Mouse (Mus musculus): ENCODE measurements at regions not wholly inside any gene's neighbourhood (a gene's known extent, or its start where the extent isn't known, plus 50 kb on each side); places are given as distances from the start of the nearest gene placed in this dataset.

- no peak for TF ChIP-seq POLR2A (IDR thresholded peaks at IDR 0.05; ENCODE audit: borderline replicate concordance, extremely low read depth, insufficient read depth, insufficient read length)
- no peak overlapping the region for H3K27ac ChIP-seq (replicated peaks; ENCODE audit: low read depth, low read length)
- WGBS: 63% methylated on average over 2 of the region's 2 CpGs
- peaks cover 22% of the 10 kb centered on the region for H3K4me1 ChIP-seq (ENCODE audit: control insufficient read depth, insufficient read depth, low read length)
- no peaks in the 10 kb centered on the region for H3K27me3 ChIP-seq (ENCODE audit: control insufficient read depth, insufficient read depth, low read length)
- H3K9me3 ChIP-seq (ENCODE audit: control insufficient read depth, low read length): no peaks in the 10 kb centered on the region
- DNase-seq (ENCODE audit: low spot score): no peak
- no peak overlapping the region for H3K4me2 ChIP-seq (replicated peaks; ENCODE audit: low read depth, low read length, severe bottlenecking)
- H3K9ac ChIP-seq (ENCODE audit: low read depth, low read length, severe bottlenecking): no peak overlapping the region
- no peaks in the 10 kb centered on the region for H3K36me3 ChIP-seq (ENCODE audit: control insufficient read depth, insufficient read depth, low read length)
- H3K4me3 ChIP-seq (replicated peaks; ENCODE audit: low read length): no peak overlapping the region
- ATAC-seq (ENCODE audit: low FRiP score, low read depth): no peak
Measured at GRCm38 (mm10) chr16:78099842-78100241, 201.4 kb upstream of the Cxadr start.

- Histone ChIP-seq H3K4me1 (ENCODE audit: control insufficient read depth, insufficient read depth, low read length) (peaks cover 22% of the 10 kb centered on the region), H3K4me2 (replicated peaks; ENCODE audit: low read depth, low read length, severe bottlenecking) (no peak overlapping the region), H3K9ac (ENCODE audit: low read depth, low read length, severe bottlenecking) (no peak overlapping the region), H3K27me3 (ENCODE audit: control insufficient read depth, insufficient read depth, low read length) (no peaks in the 10 kb centered on the region), H3K27ac (replicated peaks; ENCODE audit: low read depth, low read length) (no peak overlapping the region), H3K36me3 (ENCODE audit: control insufficient read depth, insufficient read depth, low read length) (no peaks in the 10 kb centered on the region), H3K9me3 (ENCODE audit: control insufficient read depth, low read length) (no peaks in the 10 kb centered on the region), H3K4me3 (replicated peaks; ENCODE audit: low read length) (no peak overlapping the region)
- DNase-seq (ENCODE audit: low spot score) (peak; percentile 45), ATAC-seq (ENCODE audit: low FRiP score, low read depth) (no peak)
- 36% methylated on average over 6 of the region's 6 CpGs for WGBS
- no peak for TF ChIP-seq POLR2A (IDR thresholded peaks at IDR 0.05; ENCODE audit: borderline replicate concordance, extremely low read depth, insufficient read depth, insufficient read length)
Measured at GRCm38 (mm10) chr16:78099114-78099513, 202.2 kb upstream of the Cxadr start.

- H3K27ac ChIP-seq (replicated peaks; ENCODE audit: low read depth, low read length): no peak overlapping the region
- 81% methylated on average over 6 of the region's 6 CpGs for WGBS
- no peak for TF ChIP-seq POLR2A (IDR thresholded peaks at IDR 0.05; ENCODE audit: borderline replicate concordance, extremely low read depth, insufficient read depth, insufficient read length)
Measured at GRCm38 (mm10) chr16:78098555-78098954, 202.7 kb upstream of the Cxadr start.

GRCm38 (mm10) chr16:78096571-78096970, 204.7 kb upstream of the Cxadr start:
- Histone ChIP-seq H3K9me3 (ENCODE audit: control insufficient read depth, low read length) (no peaks in the 10 kb centered on the region), H3K4me1 (ENCODE audit: control insufficient read depth, insufficient read depth, low read length) (peaks cover 18% of the 10 kb centered on the region), H3K27me3 (ENCODE audit: control insufficient read depth, insufficient read depth, low read length) (no peaks in the 10 kb centered on the region), H3K4me2 (replicated peaks; ENCODE audit: low read depth, low read length, severe bottlenecking) (no peak overlapping the region), H3K9ac (ENCODE audit: low read depth, low read length, severe bottlenecking) (no peak overlapping the region), H3K4me3 (replicated peaks; ENCODE audit: low read length) (no peak overlapping the region), H3K36me3 (ENCODE audit: control insufficient read depth, insufficient read depth, low read length) (no peaks in the 10 kb centered on the region), H3K27ac (replicated peaks; ENCODE audit: low read depth, low read length) (no peak overlapping the region)
- DNase-seq (ENCODE audit: low spot score): no peak
- no peak for ATAC-seq (ENCODE audit: low FRiP score, low read depth)
- no peak for TF ChIP-seq POLR2A (IDR thresholded peaks at IDR 0.05; ENCODE audit: borderline replicate concordance, extremely low read depth, insufficient read depth, insufficient read length)
- 65% methylated on average over 1 of the region's 1 CpGs for WGBS

More at GRCm38 (mm10) chr16:78098555-78098954, 202.7 kb upstream of the Cxadr start:
- Histone ChIP-seq H3K9me3 (ENCODE audit: control insufficient read depth, low read length) (no peaks in the 10 kb centered on the region), H3K36me3 (ENCODE audit: control insufficient read depth, insufficient read depth, low read length) (no peaks in the 10 kb centered on the region), H3K4me3 (replicated peaks; ENCODE audit: low read length) (no peak overlapping the region), H3K27me3 (ENCODE audit: control insufficient read depth, insufficient read depth, low read length) (no peaks in the 10 kb centered on the region), H3K9ac (ENCODE audit: low read depth, low read length, severe bottlenecking) (no peak overlapping the region), H3K4me1 (ENCODE audit: control insufficient read depth, insufficient read depth, low read length) (peaks cover 22% of the 10 kb centered on the region), H3K4me2 (replicated peaks; ENCODE audit: low read depth, low read length, severe bottlenecking) (no peak overlapping the region)
- DNase-seq (ENCODE audit: low spot score): no peak
- no peak for ATAC-seq (ENCODE audit: low FRiP score, low read depth)

GRCm38 (mm10) chr16:78090155-78090554, 211.1 kb upstream of the Cxadr start:
- H3K4me2 ChIP-seq (replicated peaks; ENCODE audit: low read depth, low read length, severe bottlenecking): no peak overlapping the region
- TF ChIP-seq POLR2A (IDR thresholded peaks at IDR 0.05; ENCODE audit: borderline replicate concordance, extremely low read depth, insufficient read depth, insufficient read length): no peak
- no peak overlapping the region for H3K4me3 ChIP-seq (replicated peaks; ENCODE audit: low read length)
- no peaks in the 10 kb centered on the region for H3K4me1 ChIP-seq (ENCODE audit: control insufficient read depth, insufficient read depth, low read length)
- H3K9me3 ChIP-seq (ENCODE audit: control insufficient read depth, low read length): no peaks in the 10 kb centered on the region
- WGBS: 70% methylated on average over 3 of the region's 3 CpGs
- no peak overlapping the region for H3K27ac ChIP-seq (replicated peaks; ENCODE audit: low read depth, low read length)
- no peak overlapping the region for H3K9ac ChIP-seq (ENCODE audit: low read depth, low read length, severe bottlenecking)
- no peak for ATAC-seq (ENCODE audit: low FRiP score, low read depth)
- no peak for DNase-seq (ENCODE audit: low spot score)
- H3K27me3 ChIP-seq (ENCODE audit: control insufficient read depth, insufficient read depth, low read length): no peaks in the 10 kb centered on the region
- no peaks in the 10 kb centered on the region for H3K36me3 ChIP-seq (ENCODE audit: control insufficient read depth, insufficient read depth, low read length)
